Mouse (Mus musculus): ENCODE data around the gene Ak2. TPM values are rescaled to one million over a fixed set of nuclear protein-coding genes. Genes with fewer than 3 reads are reported as not detected.
A peak's percentile ranks its signal among the peaks of the same experiment; 100 is the strongest.

The Ak2 gene
- polyA plus RNA-seq, 1 experiment from 2014 or later = 276 TPM

DNA sequence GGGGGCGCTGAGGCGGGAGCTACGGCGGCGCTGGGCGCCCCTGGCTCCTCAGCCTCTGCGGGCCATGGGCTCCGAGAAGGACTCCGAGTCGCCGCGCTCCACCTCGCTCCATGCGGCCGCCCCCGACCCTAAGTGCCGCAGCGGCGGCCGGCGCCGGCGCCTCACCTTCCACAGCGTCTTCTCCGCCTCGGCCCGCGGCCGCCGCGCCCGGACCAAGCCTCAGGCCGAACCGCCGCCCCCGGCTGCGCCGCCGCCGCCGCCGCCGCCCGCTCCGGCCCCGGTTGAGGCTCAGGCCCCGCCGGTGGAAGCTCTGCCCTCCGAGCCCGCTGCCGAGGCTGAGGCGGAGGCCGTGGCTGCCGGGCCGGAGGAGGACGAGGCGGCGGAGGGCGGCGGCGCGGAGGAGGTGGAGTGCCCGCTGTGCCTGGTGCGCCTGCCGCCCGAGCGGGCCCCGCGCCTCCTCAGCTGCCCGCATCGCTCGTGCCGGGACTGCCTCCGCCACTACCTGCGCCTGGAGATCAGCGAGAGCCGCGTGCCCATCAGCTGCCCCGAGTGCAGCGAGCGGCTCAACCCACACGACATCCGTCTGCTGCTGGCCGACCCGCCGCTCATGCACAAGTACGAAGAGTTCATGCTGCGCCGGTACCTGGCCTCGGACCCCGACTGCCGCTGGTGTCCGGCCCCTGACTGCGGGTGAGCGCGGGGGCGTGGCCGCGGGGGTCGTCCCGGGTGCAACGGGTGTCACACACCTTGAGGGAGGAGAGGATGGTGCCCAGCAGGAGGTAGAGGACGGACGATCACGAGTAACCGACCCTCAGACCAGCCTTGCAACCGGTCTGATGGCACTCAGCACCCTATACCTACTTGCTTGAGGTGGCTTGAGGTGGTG is 66.7 kb downstream of the Ak2 start, which contains the start of gene Rnf19b:
Gene Rnf19b, plus strand, starts transcription at position 65 of the 886 bp plus-strand sequence.
- DNase-seq = peak; percentile 66
- Histone ChIP-seq H3K9me3 (ENCODE audit: low read length) (no peaks in the 10 kb centered on the region), H3K4me1 (ENCODE audit: insufficient read depth) (peaks cover 20% of the 10 kb centered on the region), H3K4me3 (ENCODE audit: low read depth, low read length) (peak within 1 kb of the TSS; percentile 92), H3K27me3 (ENCODE audit: insufficient read depth, low read length) (no peaks in the 10 kb centered on the region), H3K27ac (ENCODE audit: low read depth) (peak within 1 kb of the TSS; percentile 87), H3K36me3 (replicated peaks; ENCODE audit: insufficient read depth, low read length) (no peaks in the 10 kb centered on the region), H3K9ac (replicated peaks) (peak within 1 kb of the TSS; percentile 90), H3K4me2 (ENCODE audit: low read depth, low read length) (peak within 1 kb of the TSS; percentile 100)
- under 1% methylated on average over 64 of the region's 107 CpGs for WGBS (ENCODE audit: insufficient replicate concordance)
- TF ChIP-seq CTCF (IDR thresholded peaks at IDR 0.05; ENCODE audit: low read depth) = no peak
- no peak for TF ChIP-seq EP300 (IDR thresholded peaks at IDR 0.05; ENCODE audit: low read depth)
- peak; percentile 67 for ATAC-seq

DNA sequence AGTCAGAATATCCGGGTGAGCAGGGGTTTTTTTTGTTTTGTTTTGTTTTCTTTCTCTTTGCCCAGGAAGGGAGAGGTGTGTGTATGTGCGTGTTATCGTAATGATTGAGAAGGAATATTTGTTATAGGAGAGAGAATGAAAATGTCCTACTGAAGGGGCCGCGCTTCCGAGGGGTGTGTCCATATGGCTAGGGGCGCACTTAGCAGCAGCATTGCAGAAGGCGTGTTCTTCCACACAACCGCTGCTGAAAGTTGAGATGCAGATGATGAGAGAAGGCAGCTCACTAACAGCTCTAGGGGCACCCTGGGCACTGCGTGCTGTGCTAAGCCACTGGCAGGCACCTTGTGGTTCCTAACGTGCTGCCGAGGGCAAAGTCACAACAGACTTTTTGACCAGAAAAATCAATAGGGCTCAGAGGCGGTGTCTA is 67.4 kb downstream of the Ak2 start:
- WGBS (ENCODE audit: insufficient replicate concordance) = 2% methylated on average over 13 of the region's 13 CpGs
- DNase-seq = peak; percentile 48
- H3K36me3 ChIP-seq (replicated peaks; ENCODE audit: insufficient read depth, low read length) = no peaks in the 10 kb centered on the region
- H3K9me3 ChIP-seq (ENCODE audit: low read length) = no peaks in the 10 kb centered on the region
- H3K27ac ChIP-seq (ENCODE audit: low read depth) = peak overlapping the region; percentile 87
- H3K27me3 ChIP-seq (ENCODE audit: insufficient read depth, low read length) = no peaks in the 10 kb centered on the region
- peak overlapping the region; percentile 100 for H3K4me2 ChIP-seq (ENCODE audit: low read depth, low read length)
- no peak for TF ChIP-seq EP300 (IDR thresholded peaks at IDR 0.05; ENCODE audit: low read depth)
- TF ChIP-seq CTCF (IDR thresholded peaks at IDR 0.05; ENCODE audit: low read depth) = no peak
- peak overlapping the region; percentile 92 for H3K4me3 ChIP-seq (ENCODE audit: low read depth, low read length)
- H3K4me1 ChIP-seq (ENCODE audit: insufficient read depth) = peaks cover 20% of the 10 kb centered on the region
- peak overlapping the region; percentile 90 for H3K9ac ChIP-seq (replicated peaks)
- no peak for ATAC-seq

DNA sequence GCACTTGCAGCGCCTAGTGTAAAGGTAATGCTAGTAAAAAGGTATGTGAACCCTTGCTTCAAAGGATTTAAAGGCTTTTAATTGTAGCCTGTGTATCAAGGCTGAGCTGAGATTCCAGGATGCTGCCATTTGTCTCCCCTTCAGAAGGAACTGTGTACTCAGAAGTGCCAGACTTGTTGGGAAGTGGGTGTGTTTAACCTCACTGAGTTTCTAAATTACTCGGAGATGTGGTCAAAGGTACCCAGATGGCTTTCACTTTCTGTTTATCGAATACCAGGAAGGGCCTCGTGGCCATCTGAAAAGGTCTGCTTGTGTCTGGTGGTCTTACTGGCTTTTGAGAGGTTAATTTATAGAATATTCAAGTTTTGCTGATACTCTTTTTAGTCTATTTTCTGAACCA is 68.2 kb downstream of the Ak2 start:
- Histone ChIP-seq H3K4me2 (ENCODE audit: low read depth, low read length) (peak overlapping the region; percentile 100), H3K9me3 (ENCODE audit: low read length) (no peaks in the 10 kb centered on the region), H3K4me1 (ENCODE audit: insufficient read depth) (peaks cover 20% of the 10 kb centered on the region), H3K4me3 (ENCODE audit: low read depth, low read length) (peak overlapping the region; percentile 92), H3K9ac (replicated peaks) (peak overlapping the region; percentile 47), H3K27me3 (ENCODE audit: insufficient read depth, low read length) (no peaks in the 10 kb centered on the region), H3K36me3 (replicated peaks; ENCODE audit: insufficient read depth, low read length) (no peaks in the 10 kb centered on the region), H3K27ac (ENCODE audit: low read depth) (peak overlapping the region; percentile 87)
- WGBS (ENCODE audit: insufficient replicate concordance) = 16% methylated on average over 4 of the region's 4 CpGs
- ATAC-seq (no peak), DNase-seq (no peak)
- TF ChIP-seq CTCF (IDR thresholded peaks at IDR 0.05; ENCODE audit: low read depth) (no peak), EP300 (IDR thresholded peaks at IDR 0.05; ENCODE audit: low read depth) (no peak)

Other genes starting within 250 kb of the Ak2 start
- not detected in 2 replicates for gene A3galt2, start 236.6 kb upstream of the Ak2 start, polyA plus RNA-seq (2015; fragmentation: Nextera tagmentation; extraction: Ambion mirVana)
- 5.1 and 5.4 TPM in 2 replicates for gene Zfp362, start 185.9 kb upstream of the Ak2 start, polyA plus RNA-seq (2015; fragmentation: Nextera tagmentation; extraction: Ambion mirVana)
- 0.26 and 0.32 TPM in 2 replicates for gene Trim62, start 108.4 kb upstream of the Ak2 start, polyA plus RNA-seq (2015; fragmentation: Nextera tagmentation; extraction: Ambion mirVana)
- 1.6 and 1.8 TPM in 2 replicates for gene Azin2, start 29.5 kb upstream of the Ak2 start, polyA plus RNA-seq (2015; fragmentation: Nextera tagmentation; extraction: Ambion mirVana)
- gene Rnf19b, start 66.3 kb downstream of the Ak2 start, polyA plus RNA-seq (2015; fragmentation: Nextera tagmentation; extraction: Ambion mirVana) = 5.5 and 6.0 TPM in 2 replicates
- gene Tmem54, start 113.6 kb downstream of the Ak2 start, polyA plus RNA-seq (2015; fragmentation: Nextera tagmentation; extraction: Ambion mirVana) = 0.26 TPM in 1 of 2 replicates, not detected in the other
- gene Hpca, start 130.1 kb downstream of the Ak2 start, polyA plus RNA-seq (2015; fragmentation: Nextera tagmentation; extraction: Ambion mirVana) = 0.18 and 0.40 TPM in 2 replicates
- gene Fndc5, start 145.0 kb downstream of the Ak2 start, polyA plus RNA-seq (2015; fragmentation: Nextera tagmentation; extraction: Ambion mirVana) = 0.32 and 0.52 TPM in 2 replicates
- gene S100pbp, start 197.8 kb downstream of the Ak2 start, polyA plus RNA-seq (2015; fragmentation: Nextera tagmentation; extraction: Ambion mirVana) = 3.5 and 3.6 TPM in 2 replicates
- gene Yars, start 197.8 kb downstream of the Ak2 start, polyA plus RNA-seq (2015; fragmentation: Nextera tagmentation; extraction: Ambion mirVana) = 23.0 and 25.7 TPM in 2 replicates